Mouse (Mus musculus): ENCODE measurements around the gene Rcn3. TPM values are rescaled to one million over a fixed set of nuclear protein-coding genes. Genes with fewer than 3 reads are reported as not detected.

Rcn3 gene
- polyA plus RNA-seq, 1 experiment = 0.91 TPM

DNA sequence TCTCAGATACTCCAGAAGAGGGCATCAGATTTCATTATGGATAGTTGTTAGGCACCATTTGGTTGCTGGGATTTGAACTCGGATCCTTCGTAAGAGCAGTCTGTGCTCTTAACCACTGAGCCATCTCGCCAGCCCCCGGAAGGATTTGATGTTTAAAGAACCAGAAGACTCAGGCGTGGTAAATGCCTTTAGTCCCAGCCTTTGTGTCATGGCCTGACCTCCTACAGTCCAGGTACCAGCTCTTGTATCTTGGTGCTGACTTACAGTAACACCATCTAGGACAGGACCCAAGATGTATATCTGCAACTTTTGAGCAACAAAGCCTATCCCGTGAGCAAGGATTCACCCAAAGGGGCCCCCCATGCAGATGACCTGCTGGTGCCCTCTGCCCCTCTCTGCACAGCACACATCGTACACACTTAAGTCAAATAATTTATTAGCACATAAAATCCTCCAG, 33.2 kb upstream of the Rcn3 start:
- TF ChIP-seq GATA1 (IDR thresholded peaks at IDR 0.05; ENCODE audit: low read length) = no peak
- no peak for TF ChIP-seq TAL1 (IDR thresholded peaks at IDR 0.05; ENCODE audit: low read length)
- peaks cover 65% of the 10 kb centered on the region for H3K36me3 ChIP-seq (ENCODE audit: control insufficient read depth)

GRCm38 (mm10) chr7:45124224-45125143, 32.5 kb upstream of the Rcn3 start, which contains the start of gene Rps11:
TSS of gene Rps11 (minus strand) at chr7:45124439.
- no peak for TF ChIP-seq GATA1 (IDR thresholded peaks at IDR 0.05; ENCODE audit: low read length)
- no peak for TF ChIP-seq TAL1 (IDR thresholded peaks at IDR 0.05; ENCODE audit: low read length)
- H3K36me3 ChIP-seq (ENCODE audit: control insufficient read depth) = peaks cover 72% of the 10 kb centered on the region
- H3K4me3 ChIP-seq (replicated peaks) = peak within 1 kb of the TSS; percentile 78
- H3K9me3 ChIP-seq (ENCODE audit: control insufficient read depth, low read length) = no peaks in the 10 kb centered on the region
- H3K27me3 ChIP-seq (ENCODE audit: control insufficient read depth) = no peaks in the 10 kb centered on the region
- H3K4me1 ChIP-seq (ENCODE audit: control insufficient read depth) = peaks cover 83% of the 10 kb centered on the region

More for the DNA sequence above, 33.2 kb upstream of the Rcn3 start:
- H3K27me3 ChIP-seq (ENCODE audit: control insufficient read depth) = no peaks in the 10 kb centered on the region
- H3K4me3 ChIP-seq (replicated peaks) = no peak overlapping the region
- peaks cover 84% of the 10 kb centered on the region for H3K4me1 ChIP-seq (ENCODE audit: control insufficient read depth)
- H3K9me3 ChIP-seq (ENCODE audit: control insufficient read depth, low read length) = no peaks in the 10 kb centered on the region

DNA sequence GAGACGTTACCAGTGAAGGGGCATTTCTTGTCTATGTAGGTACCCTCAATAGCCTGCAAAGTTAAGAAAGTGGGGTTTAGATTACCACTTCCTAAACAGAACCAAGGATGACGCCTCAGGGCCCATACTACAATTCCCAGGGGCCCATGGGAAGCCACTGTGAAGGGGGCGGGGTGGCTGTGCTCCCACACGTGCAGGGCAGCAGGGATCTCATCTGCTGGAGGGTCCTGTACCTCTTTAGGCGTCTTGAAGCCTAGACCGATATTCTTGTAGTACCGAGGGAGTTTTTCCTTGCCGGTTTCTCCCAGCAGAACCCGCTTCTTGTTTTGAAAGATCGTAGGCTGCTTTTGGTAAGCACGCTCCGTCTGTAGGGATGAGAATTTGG, 31.2 kb upstream of the Rcn3 start:
- Histone ChIP-seq H3K36me3 (ENCODE audit: control insufficient read depth) (peaks cover 80% of the 10 kb centered on the region), H3K27me3 (ENCODE audit: control insufficient read depth) (no peaks in the 10 kb centered on the region), H3K4me3 (replicated peaks) (peak overlapping the region; percentile 78), H3K9me3 (ENCODE audit: control insufficient read depth, low read length) (no peaks in the 10 kb centered on the region), H3K4me1 (ENCODE audit: control insufficient read depth) (peaks cover 84% of the 10 kb centered on the region)
- TF ChIP-seq GATA1 (IDR thresholded peaks at IDR 0.05; ENCODE audit: low read length) (no peak), TAL1 (IDR thresholded peaks at IDR 0.05; ENCODE audit: low read length) (no peak)

- no peak for TF ChIP-seq GATA1 (IDR thresholded peaks at IDR 0.05; ENCODE audit: low read length)
- no peak for TF ChIP-seq TAL1 (IDR thresholded peaks at IDR 0.05; ENCODE audit: low read length)
- Histone ChIP-seq H3K4me1 (ENCODE audit: control insufficient read depth) (peaks cover 84% of the 10 kb centered on the region), H3K27me3 (ENCODE audit: control insufficient read depth) (no peaks in the 10 kb centered on the region), H3K9me3 (ENCODE audit: control insufficient read depth, low read length) (no peaks in the 10 kb centered on the region), H3K4me3 (replicated peaks) (peak overlapping the region; percentile 78), H3K36me3 (ENCODE audit: control insufficient read depth) (peaks cover 79% of the 10 kb centered on the region)
Observed at GRCm38 (mm10) chr7:45122561-45123185, 30.7 kb upstream of the Rcn3 start.

- Histone ChIP-seq H3K36me3 (ENCODE audit: control insufficient read depth) (peaks cover 72% of the 10 kb centered on the region), H3K27me3 (ENCODE audit: control insufficient read depth) (no peaks in the 10 kb centered on the region), H3K4me1 (ENCODE audit: control insufficient read depth) (peaks cover 79% of the 10 kb centered on the region), H3K4me3 (replicated peaks) (no peak overlapping the region), H3K9me3 (ENCODE audit: control insufficient read depth, low read length) (no peaks in the 10 kb centered on the region)
- no peak for TF ChIP-seq TAL1 (IDR thresholded peaks at IDR 0.05; ENCODE audit: low read length)
- no peak for TF ChIP-seq GATA1 (IDR thresholded peaks at IDR 0.05; ENCODE audit: low read length)
Observed at GRCm38 (mm10) chr7:45121966-45122365, 29.9 kb upstream of the Rcn3 start.

DNA sequence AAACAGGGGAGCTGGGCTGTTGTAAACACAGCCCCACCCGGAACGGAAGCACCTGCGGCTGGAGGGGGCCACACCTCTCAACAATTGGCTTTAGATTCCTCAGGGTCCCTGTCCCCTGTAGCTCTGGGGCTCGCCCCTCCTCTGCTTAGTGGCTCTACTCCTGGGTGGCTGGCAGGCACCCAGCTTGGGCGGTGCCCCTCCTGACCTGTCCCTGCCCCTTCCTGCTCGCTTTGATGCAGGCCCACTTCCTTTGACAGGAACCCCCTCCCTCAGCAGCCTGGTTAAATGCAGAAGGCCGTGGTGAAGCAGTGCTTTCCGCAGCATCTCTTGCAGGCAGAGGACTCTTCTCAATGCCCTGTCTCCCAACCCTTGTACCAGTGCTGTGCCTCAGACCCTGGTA, 29.4 kb upstream of the Rcn3 start:
- Histone ChIP-seq H3K4me1 (ENCODE audit: control insufficient read depth) (peaks cover 73% of the 10 kb centered on the region), H3K36me3 (ENCODE audit: control insufficient read depth) (peaks cover 66% of the 10 kb centered on the region)
- TF ChIP-seq TAL1 (IDR thresholded peaks at IDR 0.05; ENCODE audit: low read length) = no peak
- TF ChIP-seq GATA1 (IDR thresholded peaks at IDR 0.05; ENCODE audit: low read length) = no peak

GRCm38 (mm10) chr7:45119780-45120709, 28.0 kb upstream of the Rcn3 start:
- Histone ChIP-seq H3K4me3 (replicated peaks) (no peak overlapping the region), H3K9me3 (ENCODE audit: control insufficient read depth, low read length) (no peaks in the 10 kb centered on the region), H3K36me3 (ENCODE audit: control insufficient read depth) (peaks cover 52% of the 10 kb centered on the region), H3K4me1 (ENCODE audit: control insufficient read depth) (peaks cover 63% of the 10 kb centered on the region), H3K27me3 (ENCODE audit: control insufficient read depth) (no peaks in the 10 kb centered on the region)
- TF ChIP-seq TAL1 (IDR thresholded peaks at IDR 0.05; ENCODE audit: low read length) (no peak), GATA1 (IDR thresholded peaks at IDR 0.05; ENCODE audit: low read length) (no peak)

More for the DNA sequence above, 29.4 kb upstream of the Rcn3 start:
- H3K27me3 ChIP-seq (ENCODE audit: control insufficient read depth) = no peaks in the 10 kb centered on the region
- no peaks in the 10 kb centered on the region for H3K9me3 ChIP-seq (ENCODE audit: control insufficient read depth, low read length)
- H3K4me3 ChIP-seq (replicated peaks) = no peak overlapping the region

DNA sequence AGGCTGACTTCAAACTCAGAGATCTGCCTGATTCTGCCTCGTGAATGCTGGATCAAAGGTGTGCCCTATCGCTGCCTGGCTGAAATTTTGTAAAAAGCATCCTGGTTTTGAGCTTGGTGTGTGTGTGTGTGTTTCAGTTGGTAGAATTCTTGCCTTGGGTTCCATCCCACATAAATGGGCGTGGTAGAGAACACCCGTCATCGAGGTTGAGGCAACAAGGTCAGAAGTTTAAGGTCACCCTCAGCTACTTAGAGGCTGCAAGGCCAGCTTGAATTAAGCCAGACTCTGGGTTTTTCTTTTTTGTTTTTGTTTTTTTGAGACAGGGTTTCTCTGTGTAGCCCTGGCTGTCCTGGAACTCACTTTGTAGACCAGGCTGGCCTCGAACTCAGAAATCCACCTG, 26.3 kb upstream of the Rcn3 start:
- H3K9me3 ChIP-seq (ENCODE audit: control insufficient read depth, low read length) = no peaks in the 10 kb centered on the region
- peaks cover 48% of the 10 kb centered on the region for H3K36me3 ChIP-seq (ENCODE audit: control insufficient read depth)
- peaks cover 56% of the 10 kb centered on the region for H3K4me1 ChIP-seq (ENCODE audit: control insufficient read depth)
- no peaks in the 10 kb centered on the region for H3K27me3 ChIP-seq (ENCODE audit: control insufficient read depth)
- H3K4me3 ChIP-seq (replicated peaks) = no peak overlapping the region
- no peak for TF ChIP-seq GATA1 (IDR thresholded peaks at IDR 0.05; ENCODE audit: low read length)
- TF ChIP-seq TAL1 (IDR thresholded peaks at IDR 0.05; ENCODE audit: low read length) = no peak

Measured in erythroblast, embryonic 14.5 days (primary cell).